Mouse (Mus musculus): Measurements from ENCODE around the gene Cmc2. TPM values are rescaled to one million over a fixed set of nuclear protein-coding genes. Genes with fewer than 3 reads are reported as not detected.

Gene Cmc2
- total and polyA plus RNA-seq, 3 experiments: 11.1 to 123 (median 39.7) TPM

DNA sequence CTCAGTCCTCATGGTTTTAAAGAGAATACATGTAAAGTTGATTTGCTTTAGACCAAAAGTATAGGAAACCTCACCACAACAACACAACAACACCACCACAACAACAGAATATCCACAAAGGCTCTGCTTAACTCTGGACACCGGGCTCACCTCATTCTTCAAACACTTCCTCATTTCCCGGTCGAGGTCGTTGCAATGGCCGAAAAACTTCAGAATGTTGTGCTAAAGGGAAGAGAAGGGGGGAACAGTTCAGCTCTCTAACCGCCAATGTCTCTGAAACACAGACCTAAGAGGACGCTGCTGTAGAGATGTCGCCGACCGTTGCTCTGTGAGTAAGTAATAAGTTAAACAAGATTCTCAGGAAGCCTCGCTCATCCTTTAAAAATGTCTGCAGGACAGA lies 27.3 kb downstream of the Cmc2 start:
- peaks cover 4% of the 10 kb centered on the region for H3K9me3 ChIP-seq (replicated peaks)
- no peaks in the 10 kb centered on the region for H3K27me3 ChIP-seq (ENCODE audit: insufficient read depth, low read length)
- no peak for DNase-seq (ENCODE audit: low spot score)
- TF ChIP-seq CTCF (IDR thresholded peaks at IDR 0.05; ENCODE audit: low read depth, low read length) (no peak), GATA1 (IDR thresholded peaks at IDR 0.05; ENCODE audit: borderline replicate concordance, low read length) (no peak), GATA2 (IDR thresholded peaks at IDR 0.05; ENCODE audit: borderline replicate concordance, low read depth, low read length) (no peak), TAL1 (conservative IDR thresholded peaks at IDR 0.05; ENCODE audit: low read depth, low read length) (no peak), POLR2AphosphoS5 (IDR thresholded peaks at IDR 0.05; ENCODE audit: insufficient replicate concordance, low read depth, low read length) (no peak)
- no peak for ATAC-seq (ENCODE audit: extremely low read depth, insufficient number of reproducible peaks, low FRiP score, poor library complexity, severe bottlenecking)
- no peaks in the 10 kb centered on the region for H3K4me1 ChIP-seq (ENCODE audit: insufficient read depth, low read depth, low read length)
- H3K36me3 ChIP-seq (replicated peaks): peaks cover 52% of the 10 kb centered on the region
- no peak overlapping the region for H3K4me3 ChIP-seq (ENCODE audit: low read depth, low read length)

DNA sequence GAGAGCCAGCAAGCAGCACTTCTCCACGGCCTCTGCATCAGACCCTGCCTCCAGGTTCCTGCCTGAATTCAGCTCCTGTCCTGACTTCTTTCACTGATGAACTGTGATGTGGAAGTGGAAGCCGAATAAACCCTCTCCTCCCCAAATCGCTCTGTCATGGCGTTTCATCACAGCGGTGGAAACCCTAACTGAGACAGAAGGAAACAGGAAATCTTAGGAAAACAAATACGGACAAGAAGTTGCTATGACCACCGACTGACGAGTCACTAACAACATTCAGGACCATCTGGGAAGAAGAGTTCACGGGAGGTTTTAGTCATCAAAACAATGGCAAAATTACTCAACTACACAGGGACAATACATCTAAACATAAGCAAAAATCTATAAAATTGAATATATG lies 28.6 kb downstream of the Cmc2 start:
- Histone ChIP-seq H3K27me3 (ENCODE audit: insufficient read depth, low read length) (no peaks in the 10 kb centered on the region), H3K4me1 (ENCODE audit: insufficient read depth, low read depth, low read length) (no peaks in the 10 kb centered on the region), H3K9me3 (replicated peaks) (peaks cover 4% of the 10 kb centered on the region), H3K36me3 (replicated peaks) (peaks cover 65% of the 10 kb centered on the region), H3K4me3 (ENCODE audit: low read depth, low read length) (no peak overlapping the region)
- no peak for ATAC-seq (ENCODE audit: extremely low read depth, insufficient number of reproducible peaks, low FRiP score, poor library complexity, severe bottlenecking)
- DNase-seq (ENCODE audit: low spot score): no peak
- TF ChIP-seq GATA2 (IDR thresholded peaks at IDR 0.05; ENCODE audit: borderline replicate concordance, low read depth, low read length) (no peak), CTCF (IDR thresholded peaks at IDR 0.05; ENCODE audit: low read depth, low read length) (no peak), GATA1 (IDR thresholded peaks at IDR 0.05; ENCODE audit: borderline replicate concordance, low read length) (no peak), POLR2AphosphoS5 (IDR thresholded peaks at IDR 0.05; ENCODE audit: insufficient replicate concordance, low read depth, low read length) (no peak), TAL1 (conservative IDR thresholded peaks at IDR 0.05; ENCODE audit: low read depth, low read length) (no peak)

DNA sequence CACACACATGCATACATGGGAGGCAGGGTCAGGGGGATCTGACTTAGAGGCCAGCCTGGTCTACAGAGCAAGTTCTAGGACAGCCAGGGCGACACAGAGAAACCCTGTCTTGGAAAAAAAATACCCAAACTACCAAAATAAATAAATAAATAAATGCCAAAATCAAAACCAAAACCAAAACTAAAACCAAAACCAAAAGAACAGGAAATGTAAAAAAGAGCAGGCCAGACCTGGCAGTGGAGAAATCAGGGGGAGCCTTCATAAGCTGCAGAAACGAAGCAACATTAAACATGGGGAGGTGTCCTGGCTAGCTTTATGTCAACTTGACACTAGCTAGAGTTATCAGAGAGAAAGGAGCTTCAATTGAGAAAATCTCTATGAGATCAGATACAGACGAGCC lies 29.1 kb downstream of the Cmc2 start:
- Histone ChIP-seq H3K27me3 (ENCODE audit: insufficient read depth, low read length) (no peaks in the 10 kb centered on the region), H3K36me3 (replicated peaks) (peaks cover 69% of the 10 kb centered on the region), H3K9me3 (replicated peaks) (peaks cover 4% of the 10 kb centered on the region), H3K4me3 (ENCODE audit: low read depth, low read length) (no peak overlapping the region), H3K4me1 (ENCODE audit: insufficient read depth, low read depth, low read length) (no peaks in the 10 kb centered on the region)
- no peak for ATAC-seq (ENCODE audit: extremely low read depth, insufficient number of reproducible peaks, low FRiP score, poor library complexity, severe bottlenecking)
- no peak for DNase-seq (ENCODE audit: low spot score)
- no peak for TF ChIP-seq POLR2AphosphoS5 (IDR thresholded peaks at IDR 0.05; ENCODE audit: insufficient replicate concordance, low read depth, low read length)
- TF ChIP-seq TAL1 (conservative IDR thresholded peaks at IDR 0.05; ENCODE audit: low read depth, low read length): no peak
- no peak for TF ChIP-seq GATA1 (IDR thresholded peaks at IDR 0.05; ENCODE audit: borderline replicate concordance, low read length)
- TF ChIP-seq GATA2 (IDR thresholded peaks at IDR 0.05; ENCODE audit: borderline replicate concordance, low read depth, low read length): no peak
- TF ChIP-seq CTCF (IDR thresholded peaks at IDR 0.05; ENCODE audit: low read depth, low read length): no peak

DNA sequence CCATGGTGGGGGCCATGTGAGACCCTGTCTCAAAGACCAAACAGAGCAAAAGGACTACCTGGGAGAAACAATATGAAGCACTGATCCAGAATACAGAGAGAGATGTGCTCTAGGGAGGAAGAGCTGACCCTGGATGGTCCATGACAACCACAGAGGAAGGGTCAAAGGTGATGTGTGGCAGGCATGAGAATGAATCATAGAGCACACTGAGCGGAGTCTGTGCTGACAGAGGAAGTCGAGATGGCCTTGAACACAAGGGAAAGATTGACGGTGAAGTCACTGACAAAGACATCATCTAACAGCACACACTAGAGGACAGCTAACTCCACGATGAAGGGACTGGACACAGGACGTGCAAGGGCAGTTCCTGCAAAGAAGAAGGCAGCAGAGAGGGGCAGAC lies 29.8 kb downstream of the Cmc2 start:
- no peaks in the 10 kb centered on the region for H3K27me3 ChIP-seq (ENCODE audit: insufficient read depth, low read length)
- no peak for DNase-seq (ENCODE audit: low spot score)
- H3K4me1 ChIP-seq (ENCODE audit: insufficient read depth, low read depth, low read length): no peaks in the 10 kb centered on the region
- ATAC-seq (ENCODE audit: extremely low read depth, insufficient number of reproducible peaks, low FRiP score, poor library complexity, severe bottlenecking): no peak
- H3K36me3 ChIP-seq (replicated peaks): peaks cover 74% of the 10 kb centered on the region
- H3K9me3 ChIP-seq (replicated peaks): peaks cover 4% of the 10 kb centered on the region
- TF ChIP-seq TAL1 (conservative IDR thresholded peaks at IDR 0.05; ENCODE audit: low read depth, low read length): no peak
- TF ChIP-seq GATA2 (IDR thresholded peaks at IDR 0.05; ENCODE audit: borderline replicate concordance, low read depth, low read length): no peak
- TF ChIP-seq POLR2AphosphoS5 (IDR thresholded peaks at IDR 0.05; ENCODE audit: insufficient replicate concordance, low read depth, low read length): no peak
- no peak for TF ChIP-seq GATA1 (IDR thresholded peaks at IDR 0.05; ENCODE audit: borderline replicate concordance, low read length)
- no peak for TF ChIP-seq CTCF (IDR thresholded peaks at IDR 0.05; ENCODE audit: low read depth, low read length)
- H3K4me3 ChIP-seq (ENCODE audit: low read depth, low read length): no peak overlapping the region

DNA sequence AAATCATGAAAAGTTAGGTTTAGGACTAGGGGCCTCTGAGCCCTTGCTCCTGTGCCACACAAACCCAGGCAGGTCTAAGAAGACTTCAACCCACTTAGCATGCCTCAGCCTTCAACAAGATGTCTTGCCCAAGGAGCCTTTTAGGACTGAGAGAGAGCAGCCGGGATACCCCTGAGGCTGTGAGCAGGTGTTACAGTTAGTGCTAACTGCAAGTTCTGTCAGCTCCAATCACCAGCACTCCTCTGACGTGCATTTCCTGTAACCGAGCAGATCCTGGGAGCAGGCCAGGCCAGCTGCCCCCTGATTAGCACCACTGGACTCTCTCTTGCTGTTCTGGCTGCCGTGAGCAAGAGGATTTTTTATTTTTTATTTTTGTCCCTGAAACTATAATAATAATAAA lies 33.4 kb downstream of the Cmc2 start:
- no peaks in the 10 kb centered on the region for H3K9me3 ChIP-seq (replicated peaks)
- no peak for ATAC-seq (ENCODE audit: extremely low read depth, insufficient number of reproducible peaks, low FRiP score, poor library complexity, severe bottlenecking)
- no peaks in the 10 kb centered on the region for H3K4me1 ChIP-seq (ENCODE audit: insufficient read depth, low read depth, low read length)
- H3K36me3 ChIP-seq (replicated peaks): peaks cover 52% of the 10 kb centered on the region
- H3K27me3 ChIP-seq (ENCODE audit: insufficient read depth, low read length): no peaks in the 10 kb centered on the region
- TF ChIP-seq CTCF (IDR thresholded peaks at IDR 0.05; ENCODE audit: low read depth, low read length): no peak
- TF ChIP-seq TAL1 (conservative IDR thresholded peaks at IDR 0.05; ENCODE audit: low read depth, low read length): no peak
- TF ChIP-seq POLR2AphosphoS5 (IDR thresholded peaks at IDR 0.05; ENCODE audit: insufficient replicate concordance, low read depth, low read length): no peak
- no peak for TF ChIP-seq GATA1 (IDR thresholded peaks at IDR 0.05; ENCODE audit: borderline replicate concordance, low read length)
- no peak for TF ChIP-seq GATA2 (IDR thresholded peaks at IDR 0.05; ENCODE audit: borderline replicate concordance, low read depth, low read length)
- no peak for DNase-seq (ENCODE audit: low spot score)
- H3K4me3 ChIP-seq (ENCODE audit: low read depth, low read length): no peak overlapping the region

DNA sequence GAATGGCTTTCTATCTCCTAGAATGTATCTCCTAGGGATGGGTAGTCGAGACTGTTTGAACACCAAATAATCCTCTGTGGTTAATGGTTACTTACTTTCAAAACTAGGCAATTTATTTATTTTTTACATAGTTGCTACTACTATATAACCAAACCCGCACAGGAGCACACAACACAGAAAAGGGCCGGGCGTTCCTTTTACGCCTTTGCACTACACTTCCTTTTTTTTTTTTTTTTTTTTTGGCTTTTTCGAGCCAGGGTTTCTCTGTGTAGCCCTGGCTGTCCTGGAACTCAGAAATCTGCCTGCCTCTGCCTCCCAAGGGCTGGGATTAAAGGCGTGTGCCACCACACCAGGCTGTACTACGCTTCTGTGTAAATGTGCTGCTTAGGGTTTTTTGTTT lies 39.9 kb downstream of the Cmc2 start:
- Histone ChIP-seq H3K27me3 (ENCODE audit: insufficient read depth, low read length) (no peaks in the 10 kb centered on the region), H3K36me3 (replicated peaks) (no peaks in the 10 kb centered on the region), H3K4me1 (ENCODE audit: insufficient read depth, low read depth, low read length) (no peaks in the 10 kb centered on the region), H3K4me3 (ENCODE audit: low read depth, low read length) (no peak overlapping the region), H3K9me3 (replicated peaks) (peaks cover 2% of the 10 kb centered on the region; the same call in 1 of the 2 replicates)
- ATAC-seq (ENCODE audit: extremely low read depth, insufficient number of reproducible peaks, low FRiP score, poor library complexity, severe bottlenecking) (no peak), DNase-seq (ENCODE audit: low spot score) (no peak)
- TF ChIP-seq CTCF (IDR thresholded peaks at IDR 0.05; ENCODE audit: low read depth, low read length) (no peak), POLR2AphosphoS5 (IDR thresholded peaks at IDR 0.05; ENCODE audit: insufficient replicate concordance, low read depth, low read length) (no peak), TAL1 (conservative IDR thresholded peaks at IDR 0.05; ENCODE audit: low read depth, low read length) (no peak), GATA1 (IDR thresholded peaks at IDR 0.05; ENCODE audit: borderline replicate concordance, low read length) (no peak), GATA2 (IDR thresholded peaks at IDR 0.05; ENCODE audit: borderline replicate concordance, low read depth, low read length) (no peak)
